Mouse (Mus musculus): ENCODE measurements around the gene Gm20388. TPM values are rescaled to one million over a fixed set of nuclear protein-coding genes. Genes with fewer than 3 reads are reported as not detected.

The Gm20388 gene
- total and polyA plus RNA-seq, 3 experiments = 0.02 to 0.05 TPM; not detected in 1

- H3K4me3 ChIP-seq (ENCODE audit: low read depth, low read length) = no peak overlapping the region
- TF ChIP-seq GATA1 (IDR thresholded peaks at IDR 0.05; ENCODE audit: borderline replicate concordance, low read length) (no peak), POLR2AphosphoS5 (IDR thresholded peaks at IDR 0.05; ENCODE audit: insufficient replicate concordance, low read depth, low read length) (no peak), CTCF (IDR thresholded peaks at IDR 0.05; ENCODE audit: low read depth, low read length) (no peak), GATA2 (IDR thresholded peaks at IDR 0.05; ENCODE audit: borderline replicate concordance, low read depth, low read length) (no peak), TAL1 (conservative IDR thresholded peaks at IDR 0.05; ENCODE audit: low read depth, low read length) (no peak)
- H3K36me3 ChIP-seq (replicated peaks) = no peaks in the 10 kb centered on the region
- H3K4me1 ChIP-seq (ENCODE audit: insufficient read depth, low read depth, low read length) = peaks cover 37% of the 10 kb centered on the region
- H3K9me3 ChIP-seq (replicated peaks) = no peaks in the 10 kb centered on the region
- ATAC-seq (ENCODE audit: extremely low read depth, insufficient number of reproducible peaks, low FRiP score, poor library complexity, severe bottlenecking) (no peak), DNase-seq (ENCODE audit: low spot score) (no peak)
- peaks cover 57% of the 10 kb centered on the region for H3K27me3 ChIP-seq (ENCODE audit: insufficient read depth, low read length)
Observed at GRCm38 (mm10) chr8:120038741-120039140, 128.1 kb downstream of the Gm20388 start.

DNA sequence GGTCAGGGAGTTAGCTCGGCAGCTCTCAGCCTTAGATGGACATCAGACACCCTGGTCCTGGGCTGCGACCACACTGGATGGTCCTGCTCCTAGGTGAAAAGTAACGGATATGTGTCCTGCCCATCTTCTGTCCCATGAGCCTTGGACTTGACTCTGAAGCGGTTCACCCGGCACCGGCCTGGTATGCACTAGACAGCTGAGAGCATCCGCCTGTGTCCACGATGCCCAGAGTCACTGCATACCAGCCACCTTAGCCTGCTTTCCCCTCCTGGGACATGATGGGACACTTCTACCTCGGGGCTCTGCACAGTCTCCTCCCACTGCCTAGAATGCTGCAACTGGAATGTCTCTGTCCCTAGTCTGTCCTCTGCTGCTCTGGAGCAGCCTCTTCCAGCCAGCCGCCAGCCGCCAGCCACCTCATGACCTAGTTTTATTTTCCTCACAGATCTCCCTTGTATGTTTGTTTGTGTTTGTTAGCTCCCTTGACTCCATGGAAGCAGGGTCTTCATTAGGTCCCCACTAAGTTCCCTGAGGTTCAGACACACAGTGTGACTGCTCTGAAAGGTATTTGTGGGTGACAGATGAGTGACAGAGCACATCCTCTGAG is 128.8 kb downstream of the Gm20388 start:
- no peaks in the 10 kb centered on the region for H3K9me3 ChIP-seq (replicated peaks)
- H3K4me1 ChIP-seq (ENCODE audit: insufficient read depth, low read depth, low read length) = peaks cover 37% of the 10 kb centered on the region
- ATAC-seq (ENCODE audit: extremely low read depth, insufficient number of reproducible peaks, low FRiP score, poor library complexity, severe bottlenecking) = no peak
- no peak for DNase-seq (ENCODE audit: low spot score)
- H3K27me3 ChIP-seq (ENCODE audit: insufficient read depth, low read length) = peaks cover 54% of the 10 kb centered on the region
- no peaks in the 10 kb centered on the region for H3K36me3 ChIP-seq (replicated peaks)
- no peak overlapping the region for H3K4me3 ChIP-seq (ENCODE audit: low read depth, low read length)
- no peak for TF ChIP-seq CTCF (IDR thresholded peaks at IDR 0.05; ENCODE audit: low read depth, low read length)
- no peak for TF ChIP-seq TAL1 (conservative IDR thresholded peaks at IDR 0.05; ENCODE audit: low read depth, low read length)
- no peak for TF ChIP-seq POLR2AphosphoS5 (IDR thresholded peaks at IDR 0.05; ENCODE audit: insufficient replicate concordance, low read depth, low read length)
- no peak for TF ChIP-seq GATA2 (IDR thresholded peaks at IDR 0.05; ENCODE audit: borderline replicate concordance, low read depth, low read length)
- no peak for TF ChIP-seq GATA1 (IDR thresholded peaks at IDR 0.05; ENCODE audit: borderline replicate concordance, low read length)

- Histone ChIP-seq H3K4me3 (ENCODE audit: low read depth, low read length) (no peak overlapping the region), H3K27me3 (ENCODE audit: insufficient read depth, low read length) (peaks cover 60% of the 10 kb centered on the region), H3K4me1 (ENCODE audit: insufficient read depth, low read depth, low read length) (peaks cover 37% of the 10 kb centered on the region), H3K36me3 (replicated peaks) (no peaks in the 10 kb centered on the region), H3K9me3 (replicated peaks) (no peaks in the 10 kb centered on the region)
- ATAC-seq (ENCODE audit: extremely low read depth, insufficient number of reproducible peaks, low FRiP score, poor library complexity, severe bottlenecking) (peak; percentile 55), DNase-seq (ENCODE audit: low spot score) (no peak)
- no peak for TF ChIP-seq GATA1 (IDR thresholded peaks at IDR 0.05; ENCODE audit: borderline replicate concordance, low read length)
- no peak for TF ChIP-seq TAL1 (conservative IDR thresholded peaks at IDR 0.05; ENCODE audit: low read depth, low read length)
Observed at GRCm38 (mm10) chr8:120040861-120041260, 130.2 kb downstream of the Gm20388 start.

DNA sequence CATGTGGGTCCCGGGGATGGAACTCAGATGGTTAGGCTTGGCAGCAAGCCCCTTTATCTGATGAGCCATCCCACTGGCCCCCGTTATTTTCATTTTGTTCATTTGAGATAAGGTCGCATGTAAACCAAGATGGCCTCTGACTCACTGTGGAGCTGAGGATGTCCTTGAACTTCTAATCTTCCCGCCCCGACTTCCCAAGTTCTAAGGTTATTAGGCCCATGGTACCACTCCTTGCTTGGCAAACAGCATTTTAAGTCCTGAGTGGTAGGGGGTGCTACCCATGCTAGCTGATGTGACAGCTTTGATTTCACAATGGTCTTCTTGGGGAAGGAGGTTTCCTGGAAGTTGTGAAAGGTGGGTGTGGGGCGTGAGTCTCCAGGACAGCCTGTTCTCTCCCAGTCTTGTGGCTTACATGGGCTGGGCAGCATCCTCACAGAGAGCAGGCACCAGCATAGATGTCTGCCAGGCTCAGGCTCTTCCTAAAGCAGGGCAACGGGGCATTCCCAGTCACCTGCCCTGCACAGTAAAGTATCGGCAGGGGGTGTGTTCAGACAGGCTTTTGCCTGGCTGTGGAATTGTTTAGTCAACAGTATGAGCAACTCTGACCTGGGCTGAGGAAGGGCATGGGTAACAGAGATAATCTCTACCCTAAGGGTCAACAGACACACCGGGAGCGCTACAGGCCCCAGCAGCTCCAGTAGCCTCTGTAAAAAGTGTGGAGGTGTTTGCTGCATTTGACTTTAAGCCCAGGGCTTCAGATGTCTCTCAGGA is 132.1 kb downstream of the Gm20388 start:
- H3K36me3 ChIP-seq (replicated peaks) = no peaks in the 10 kb centered on the region
- TF ChIP-seq POLR2AphosphoS5 (IDR thresholded peaks at IDR 0.05; ENCODE audit: insufficient replicate concordance, low read depth, low read length) = no peak
- no peak for TF ChIP-seq CTCF (IDR thresholded peaks at IDR 0.05; ENCODE audit: low read depth, low read length)
- TF ChIP-seq TAL1 (conservative IDR thresholded peaks at IDR 0.05; ENCODE audit: low read depth, low read length) = no peak
- no peak for TF ChIP-seq GATA1 (IDR thresholded peaks at IDR 0.05; ENCODE audit: borderline replicate concordance, low read length)
- TF ChIP-seq GATA2 (IDR thresholded peaks at IDR 0.05; ENCODE audit: borderline replicate concordance, low read depth, low read length) = no peak
- no peak overlapping the region for H3K4me3 ChIP-seq (ENCODE audit: low read depth, low read length)
- ATAC-seq (ENCODE audit: extremely low read depth, insufficient number of reproducible peaks, low FRiP score, poor library complexity, severe bottlenecking) = no peak
- no peak for DNase-seq (ENCODE audit: low spot score)
- H3K27me3 ChIP-seq (ENCODE audit: insufficient read depth, low read length) = peaks cover 52% of the 10 kb centered on the region
- H3K4me1 ChIP-seq (ENCODE audit: insufficient read depth, low read depth, low read length) = peaks cover 27% of the 10 kb centered on the region
- H3K9me3 ChIP-seq (replicated peaks) = no peaks in the 10 kb centered on the region

DNA sequence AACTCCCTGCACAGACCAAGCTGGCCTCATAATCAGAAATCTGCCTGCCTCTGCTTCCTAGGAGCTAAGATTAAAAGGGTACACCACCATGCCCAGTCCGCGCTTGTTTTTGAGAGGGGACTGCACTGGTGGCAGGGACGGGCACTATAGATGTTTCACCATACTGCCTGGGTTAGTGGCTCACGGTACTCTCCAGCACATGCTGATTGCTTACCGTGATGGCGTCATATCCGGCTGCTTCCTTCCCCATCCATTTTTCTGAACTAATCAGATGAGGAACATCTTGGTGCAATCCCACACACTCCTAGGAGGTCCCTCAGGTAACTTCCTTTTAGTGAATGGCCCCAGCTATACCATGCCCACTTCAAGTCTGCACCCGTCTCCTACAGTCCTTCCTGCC is 134.3 kb downstream of the Gm20388 start:
- no peaks in the 10 kb centered on the region for H3K9me3 ChIP-seq (replicated peaks)
- peaks cover 46% of the 10 kb centered on the region for H3K27me3 ChIP-seq (ENCODE audit: insufficient read depth, low read length)
- ATAC-seq (ENCODE audit: extremely low read depth, insufficient number of reproducible peaks, low FRiP score, poor library complexity, severe bottlenecking) = no peak
- TF ChIP-seq CTCF (IDR thresholded peaks at IDR 0.05; ENCODE audit: low read depth, low read length) (no peak), GATA1 (IDR thresholded peaks at IDR 0.05; ENCODE audit: borderline replicate concordance, low read length) (no peak), POLR2AphosphoS5 (IDR thresholded peaks at IDR 0.05; ENCODE audit: insufficient replicate concordance, low read depth, low read length) (no peak)
- no peaks in the 10 kb centered on the region for H3K36me3 ChIP-seq (replicated peaks)
- no peak for DNase-seq (ENCODE audit: low spot score)
- H3K4me1 ChIP-seq (ENCODE audit: insufficient read depth, low read depth, low read length) = peaks cover 23% of the 10 kb centered on the region
- H3K4me3 ChIP-seq (ENCODE audit: low read depth, low read length) = no peak overlapping the region

DNA sequence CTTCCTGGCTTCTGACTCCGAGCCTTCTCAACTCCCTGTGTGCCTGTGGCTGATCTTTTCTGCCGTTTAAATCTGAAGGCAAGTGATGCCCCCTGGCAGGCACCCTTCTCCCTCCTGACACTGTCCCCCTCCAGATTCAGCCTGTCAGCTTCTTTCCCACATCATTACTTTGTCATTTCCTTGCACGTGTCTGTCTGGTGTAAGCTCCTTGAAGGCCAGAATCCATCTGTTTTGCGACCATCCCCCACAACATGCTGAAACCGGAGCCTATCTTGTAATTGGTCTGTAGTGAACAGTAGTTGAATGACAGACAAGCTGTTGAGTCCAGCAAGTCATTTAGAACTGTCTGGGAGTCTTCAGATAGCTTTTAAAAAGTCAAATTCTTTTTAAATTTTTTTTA is 134.8 kb downstream of the Gm20388 start:
- ATAC-seq (ENCODE audit: extremely low read depth, insufficient number of reproducible peaks, low FRiP score, poor library complexity, severe bottlenecking) = no peak
- TF ChIP-seq CTCF (IDR thresholded peaks at IDR 0.05; ENCODE audit: low read depth, low read length) = no peak
- no peak for TF ChIP-seq GATA1 (IDR thresholded peaks at IDR 0.05; ENCODE audit: borderline replicate concordance, low read length)
- no peak for TF ChIP-seq POLR2AphosphoS5 (IDR thresholded peaks at IDR 0.05; ENCODE audit: insufficient replicate concordance, low read depth, low read length)
- no peak for TF ChIP-seq GATA2 (IDR thresholded peaks at IDR 0.05; ENCODE audit: borderline replicate concordance, low read depth, low read length)
- TF ChIP-seq TAL1 (conservative IDR thresholded peaks at IDR 0.05; ENCODE audit: low read depth, low read length) = no peak

More for the DNA sequence above, 134.8 kb downstream of the Gm20388 start:
- Histone ChIP-seq H3K36me3 (replicated peaks) (no peaks in the 10 kb centered on the region), H3K9me3 (replicated peaks) (no peaks in the 10 kb centered on the region), H3K27me3 (ENCODE audit: insufficient read depth, low read length) (peaks cover 50% of the 10 kb centered on the region), H3K4me3 (ENCODE audit: low read depth, low read length) (no peak overlapping the region), H3K4me1 (ENCODE audit: insufficient read depth, low read depth, low read length) (peaks cover 22% of the 10 kb centered on the region)
- no peak for DNase-seq (ENCODE audit: low spot score)

Measured in G1E (cell line).